Mouse (Mus musculus): Measurements from ENCODE around the gene Sag. TPM values are rescaled to one million over a fixed set of nuclear protein-coding genes. Genes with fewer than 3 reads are reported as not detected.

The Sag gene
- polyA plus RNA-seq, 1 experiment from 2014 or later, result 0.49 TPM

DNA sequence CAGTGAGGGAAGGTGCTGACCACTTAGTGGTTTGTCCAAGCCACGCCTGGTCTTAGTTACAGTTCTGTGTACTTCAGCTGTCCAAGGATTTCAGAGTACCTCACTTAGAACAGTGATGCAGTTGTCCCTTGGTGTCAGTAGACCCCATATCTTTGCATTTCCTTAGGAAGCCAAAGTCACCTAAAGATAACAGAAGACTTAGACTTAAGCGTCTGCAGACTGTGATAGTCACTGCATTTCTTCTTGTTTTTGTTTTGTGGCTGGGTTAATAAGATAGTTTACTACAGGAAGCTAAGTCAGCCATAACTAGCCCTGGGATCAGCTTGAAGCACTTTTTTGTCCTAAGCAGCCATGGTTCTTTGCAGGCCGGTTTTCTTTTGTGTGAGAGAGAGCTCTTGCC lies 33.0 kb upstream of the Sag start:
- 93% methylated on average over 3 of the region's 3 CpGs for WGBS
- no peak overlapping the region for H3K9ac ChIP-seq (replicated peaks; ENCODE audit: low read depth)
- H3K27me3 ChIP-seq (replicated peaks; ENCODE audit: insufficient read depth, low read length), result no peaks in the 10 kb centered on the region
- ATAC-seq (no peak), DNase-seq (ENCODE audit: low spot score) (no peak)
- no peaks in the 10 kb centered on the region for H3K4me1 ChIP-seq (ENCODE audit: insufficient read depth, low read depth, low read length)
- H3K36me3 ChIP-seq (ENCODE audit: insufficient read depth, low read length), result peaks cover 63% of the 10 kb centered on the region
- TF ChIP-seq CTCF (IDR thresholded peaks at IDR 0.05), result no peak
- no peak overlapping the region for H3K4me3 ChIP-seq (ENCODE audit: low read depth, low read length)
- no peak overlapping the region for H3K4me2 ChIP-seq (replicated peaks; ENCODE audit: low read depth, low read length)
- no peaks in the 10 kb centered on the region for H3K9me3 ChIP-seq (ENCODE audit: low read length)
- no peak overlapping the region for H3K27ac ChIP-seq (ENCODE audit: low read length)

- no peak overlapping the region for H3K4me3 ChIP-seq (ENCODE audit: low read depth, low read length)
- no peaks in the 10 kb centered on the region for H3K27me3 ChIP-seq (replicated peaks; ENCODE audit: insufficient read depth, low read length)
- DNase-seq (ENCODE audit: low spot score), result no peak
- H3K9ac ChIP-seq (replicated peaks; ENCODE audit: low read depth), result no peak overlapping the region
- H3K36me3 ChIP-seq (ENCODE audit: insufficient read depth, low read length), result peaks cover 58% of the 10 kb centered on the region
- TF ChIP-seq CTCF (IDR thresholded peaks at IDR 0.05) (no peak), EP300 (IDR thresholded peaks at IDR 0.05) (no peak)
- WGBS, result 93% methylated on average over 3 of the region's 3 CpGs
- H3K9me3 ChIP-seq (ENCODE audit: low read length), result no peaks in the 10 kb centered on the region
- no peak for ATAC-seq
- H3K4me1 ChIP-seq (ENCODE audit: insufficient read depth, low read depth, low read length), result no peaks in the 10 kb centered on the region
- H3K27ac ChIP-seq (ENCODE audit: low read length), result no peak overlapping the region
- H3K4me2 ChIP-seq (replicated peaks; ENCODE audit: low read depth, low read length), result no peak overlapping the region
These were observed 31.8 kb upstream of the Sag start for GRCm38 (mm10) chr1:87771724-87772123.

DNA sequence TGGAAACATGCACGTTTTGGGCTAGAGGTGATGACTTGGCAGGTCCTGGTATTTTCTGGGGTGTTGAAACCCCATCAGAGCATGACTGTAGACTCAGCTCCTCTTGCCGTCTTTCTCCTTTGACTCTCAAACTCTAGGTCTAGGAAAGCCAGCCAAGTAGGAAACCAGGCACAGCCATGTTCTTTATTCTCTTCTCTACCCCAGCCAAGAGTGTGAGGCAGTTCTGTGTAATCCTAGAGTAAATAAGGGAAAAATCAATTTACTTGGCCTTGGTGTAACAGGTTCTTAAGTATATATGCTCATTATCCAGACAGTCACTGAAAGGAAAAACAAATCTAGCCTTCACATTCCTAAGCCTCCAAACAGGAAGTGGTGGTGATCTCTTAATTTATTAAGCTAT lies 30.1 kb upstream of the Sag start:
- TF ChIP-seq CTCF (IDR thresholded peaks at IDR 0.05) (no peak), EP300 (IDR thresholded peaks at IDR 0.05) (no peak)
- DNase-seq (ENCODE audit: low spot score), result no peak
- WGBS, result 70% methylated on average over 2 of the region's 2 CpGs

GRCm38 (mm10) chr1:87774845-87775244 lies 28.6 kb upstream of the Sag start:
- TF ChIP-seq CTCF (IDR thresholded peaks at IDR 0.05), result no peak
- no peak for TF ChIP-seq EP300 (IDR thresholded peaks at IDR 0.05)
- no peak for DNase-seq (ENCODE audit: low spot score)

More for the DNA sequence above, 30.1 kb upstream of the Sag start:
- peaks cover 56% of the 10 kb centered on the region for H3K36me3 ChIP-seq (ENCODE audit: insufficient read depth, low read length)
- no peaks in the 10 kb centered on the region for H3K4me1 ChIP-seq (ENCODE audit: insufficient read depth, low read depth, low read length)
- H3K4me3 ChIP-seq (ENCODE audit: low read depth, low read length), result no peak overlapping the region
- no peak for ATAC-seq
- H3K9ac ChIP-seq (replicated peaks; ENCODE audit: low read depth), result no peak overlapping the region
- no peaks in the 10 kb centered on the region for H3K9me3 ChIP-seq (ENCODE audit: low read length)
- no peak overlapping the region for H3K4me2 ChIP-seq (replicated peaks; ENCODE audit: low read depth, low read length)
- no peak overlapping the region for H3K27ac ChIP-seq (ENCODE audit: low read length)
- H3K27me3 ChIP-seq (replicated peaks; ENCODE audit: insufficient read depth, low read length), result no peaks in the 10 kb centered on the region

DNA sequence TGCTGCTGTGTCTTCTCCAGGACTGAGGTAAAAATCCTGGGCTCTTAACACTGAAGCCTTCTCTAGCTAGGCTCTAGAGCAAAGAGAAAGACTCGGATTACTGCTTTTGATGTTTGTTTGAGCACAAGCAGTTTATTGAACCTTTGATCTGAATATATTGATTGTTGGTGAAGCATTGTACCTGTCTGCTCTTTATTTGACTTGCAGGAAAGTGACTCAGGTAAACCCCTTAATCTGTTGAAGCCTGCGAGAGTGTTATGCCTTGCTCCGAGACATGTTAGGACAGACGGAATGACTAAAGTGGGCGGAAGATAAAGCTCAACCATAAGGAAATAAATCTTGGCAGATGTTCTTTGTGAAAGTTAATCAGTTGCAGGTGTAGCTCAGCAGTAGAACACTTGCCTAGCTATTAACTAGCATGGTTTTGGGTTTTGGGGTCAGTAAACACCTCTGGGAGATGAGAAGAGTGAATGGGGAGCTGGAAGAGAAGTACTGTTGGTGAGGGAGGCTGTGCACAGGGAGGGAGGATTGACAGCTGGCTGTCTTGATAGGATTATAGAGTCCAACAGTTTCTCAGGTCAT lies 24.2 kb upstream of the Sag start:
- ATAC-seq (no peak), DNase-seq (ENCODE audit: low spot score) (no peak)
- no peaks in the 10 kb centered on the region for H3K4me1 ChIP-seq (ENCODE audit: insufficient read depth, low read depth, low read length)
- no peak overlapping the region for H3K9ac ChIP-seq (replicated peaks; ENCODE audit: low read depth)
- H3K27me3 ChIP-seq (replicated peaks; ENCODE audit: insufficient read depth, low read length), result no peaks in the 10 kb centered on the region
- no peak for TF ChIP-seq CTCF (IDR thresholded peaks at IDR 0.05)
- no peak for TF ChIP-seq EP300 (IDR thresholded peaks at IDR 0.05)
- H3K4me3 ChIP-seq (ENCODE audit: low read depth, low read length), result no peak overlapping the region
- no peaks in the 10 kb centered on the region for H3K9me3 ChIP-seq (ENCODE audit: low read length)
- peaks cover 69% of the 10 kb centered on the region for H3K36me3 ChIP-seq (ENCODE audit: insufficient read depth, low read length)
- 83% methylated on average over 5 of the region's 5 CpGs for WGBS
- H3K27ac ChIP-seq (ENCODE audit: low read length), result no peak overlapping the region
- H3K4me2 ChIP-seq (replicated peaks; ENCODE audit: low read depth, low read length), result no peak overlapping the region

More at GRCm38 (mm10) chr1:87774845-87775244, 28.6 kb upstream of the Sag start:
- H3K36me3 ChIP-seq (ENCODE audit: insufficient read depth, low read length), result peaks cover 65% of the 10 kb centered on the region
- H3K27ac ChIP-seq (ENCODE audit: low read length), result no peak overlapping the region
- H3K9ac ChIP-seq (replicated peaks; ENCODE audit: low read depth), result no peak overlapping the region
- no peaks in the 10 kb centered on the region for H3K4me1 ChIP-seq (ENCODE audit: insufficient read depth, low read depth, low read length)
- H3K27me3 ChIP-seq (replicated peaks; ENCODE audit: insufficient read depth, low read length), result no peaks in the 10 kb centered on the region
- H3K4me3 ChIP-seq (ENCODE audit: low read depth, low read length), result no peak overlapping the region
- WGBS, result 90% methylated on average over 7 of the region's 7 CpGs
- H3K9me3 ChIP-seq (ENCODE audit: low read length), result no peaks in the 10 kb centered on the region
- ATAC-seq, result no peak
- no peak overlapping the region for H3K4me2 ChIP-seq (replicated peaks; ENCODE audit: low read depth, low read length)

- ATAC-seq (peak; percentile 89), DNase-seq (ENCODE audit: low spot score) (peak; percentile 62)
- Histone ChIP-seq H3K36me3 (ENCODE audit: insufficient read depth, low read length) (peaks cover 41% of the 10 kb centered on the region), H3K27ac (ENCODE audit: low read length) (peak overlapping the region; percentile 27; the same call in 1 of the 2 replicates), H3K4me3 (ENCODE audit: low read depth, low read length) (no peak overlapping the region), H3K4me2 (replicated peaks; ENCODE audit: low read depth, low read length) (no peak overlapping the region), H3K9me3 (ENCODE audit: low read length) (no peaks in the 10 kb centered on the region), H3K27me3 (replicated peaks; ENCODE audit: insufficient read depth, low read length) (no peaks in the 10 kb centered on the region), H3K4me1 (ENCODE audit: insufficient read depth, low read depth, low read length) (no peaks in the 10 kb centered on the region), H3K9ac (replicated peaks; ENCODE audit: low read depth) (no peak overlapping the region)
- WGBS, result 48% methylated on average over 8 of the region's 8 CpGs
- 0 out of 2 replicates have a peak, but pooled peaks have one; percentile 17 for TF ChIP-seq EP300 (IDR thresholded peaks at IDR 0.05)
- TF ChIP-seq CTCF (IDR thresholded peaks at IDR 0.05), result no peak
These were observed 17.8 kb upstream of the Sag start for GRCm38 (mm10) chr1:87785703-87786102.

Data from lung, postnatal 0 days (tissue).